10 mouse cellular contexts compared by ENCODE assay signal in the genomic region with DNA sequence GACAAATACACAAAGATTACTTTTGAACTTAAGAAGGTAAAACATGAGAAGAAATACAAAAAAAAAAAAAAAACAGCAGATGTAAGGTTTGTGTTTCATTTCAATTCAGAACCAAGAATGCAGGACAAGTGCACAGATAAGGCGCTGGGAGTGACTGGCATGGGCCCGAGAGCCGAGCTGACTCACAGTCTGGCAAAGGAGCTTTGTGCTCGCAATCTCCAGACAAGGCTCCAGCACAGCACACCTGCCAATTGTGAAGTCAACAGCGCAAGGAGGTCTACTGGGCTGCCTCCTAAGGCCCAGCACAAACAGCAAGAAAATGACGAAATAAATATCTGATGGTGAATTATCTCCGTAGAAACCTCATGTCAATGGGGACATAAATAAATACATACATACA. TPM values are rescaled to one million over a fixed set of nuclear protein-coding genes. Genes with fewer than 3 reads are reported as not detected.
DNase-seq lines count a peak whose midpoint lies in the region; ATAC-seq and TF ChIP-seq lines count a peak whose summit lies in the region.
"Had no signal": no experiment of that assay in that cellular context is flagged by ENCODE, and none has a peak within 500 bp of the region (broad histone marks: within the 10 kb centered on the region; RNA-seq: fewer than 3 reads in every experiment).

No protein-coding gene starts in this region.

- peak; percentile 83 for ATAC-seq in heart, embryonic 16.5 days (replicated peaks; ENCODE audit: extremely low read depth, insufficient read depth, low FRiP score)
- ATAC-seq in lung, postnatal 0 days, result peak; percentile 93
- ATAC-seq in inflammation-experienced regulatory T-cells, adult 6 months, result no peak

- H3K36me3 ChIP-seq in heart, embryonic 16.5 days (ENCODE audit: control insufficient read depth, insufficient read depth), result no peaks in the 10 kb centered on the region
- H3K36me3 ChIP-seq in lung, postnatal 0 days (ENCODE audit: insufficient read depth, low read length), result no peaks in the 10 kb centered on the region

- no peak overlapping the region for H3K27ac ChIP-seq in heart, embryonic 16.5 days (ENCODE audit: low read length)
- 0 out of 2 replicates have a peak overlapping the region, but pooled peaks have one; percentile 38 for H3K27ac ChIP-seq in lung, postnatal 0 days (ENCODE audit: low read length)

- TF ChIP-seq EP300 in lung, postnatal 0 days (IDR thresholded peaks at IDR 0.05), result no peak

- H3K27me3 ChIP-seq in heart, embryonic 16.5 days (ENCODE audit: control insufficient read depth, insufficient read depth, low read length), result no peaks in the 10 kb centered on the region
- H3K27me3 ChIP-seq in lung, postnatal 0 days (replicated peaks; ENCODE audit: insufficient read depth, low read length), result no peaks in the 10 kb centered on the region
- H3K27me3 ChIP-seq: embryonic facial prominence, embryonic 13.5 days had no signal

- no peak overlapping the region for H3K4me2 ChIP-seq in heart, embryonic 16.5 days (ENCODE audit: low read depth, low read length)
- H3K4me2 ChIP-seq in lung, postnatal 0 days (replicated peaks; ENCODE audit: low read depth, low read length), result no peak overlapping the region
- H3K4me2 ChIP-seq: embryonic facial prominence, embryonic 13.5 days had no signal

- peaks cover 42% of the 10 kb centered on the region for H3K4me1 ChIP-seq in heart, embryonic 16.5 days (ENCODE audit: control insufficient read depth, insufficient read depth, low read length)
- peaks cover 18% of the 10 kb centered on the region; the same call in 1 of the 2 replicates for H3K4me1 ChIP-seq in lung, postnatal 0 days (ENCODE audit: insufficient read depth, low read depth, low read length)

- 29% methylated on average over 7 of the region's 7 CpGs for WGBS in heart, embryonic 16.5 days
- 50% methylated on average over 7 of the region's 7 CpGs for WGBS in lung, postnatal 0 days

- no peak overlapping the region for H3K9ac ChIP-seq in heart, embryonic 16.5 days (ENCODE audit: low read length)
- no peak overlapping the region for H3K9ac ChIP-seq in lung, postnatal 0 days (replicated peaks; ENCODE audit: low read depth)
- H3K9ac ChIP-seq: embryonic facial prominence, embryonic 13.5 days had no signal

- no peak overlapping the region for H3K4me3 ChIP-seq in heart, embryonic 16.5 days (ENCODE audit: low read length)
- H3K4me3 ChIP-seq in lung, postnatal 0 days (ENCODE audit: low read depth, low read length), result no peak overlapping the region
- H3K4me3 ChIP-seq: embryonic facial prominence, embryonic 13.5 days; hindbrain, embryonic 10.5 days had no signal

- no peak for TF ChIP-seq CTCF in lung, postnatal 0 days (IDR thresholded peaks at IDR 0.05)

- DNase-seq in adrenal gland, adult (ENCODE audit: inconsistent age in 2 of 2, low spot score in 1 of 2), result peak; percentile 69 to 75
- DNase-seq in adrenal gland, postnatal 4 days (ENCODE audit: low spot score in 2 of 2), result no peak
- peak; percentile 23 for DNase-seq in adrenal gland, adult 8-10 months
- DNase-seq in lung, postnatal 0 days (ENCODE audit: low spot score), result peak; percentile 80
- no peak for DNase-seq in natural killer cell, adult 2 months (ENCODE audit: low spot score in 2 of 2)
- no peak for DNase-seq in thymus, adult 18-20 months

- H3K9me3 ChIP-seq in heart, embryonic 16.5 days (replicated peaks; ENCODE audit: control insufficient read depth, low read length), result no peaks in the 10 kb centered on the region
- no peaks in the 10 kb centered on the region for H3K9me3 ChIP-seq in lung, postnatal 0 days (ENCODE audit: low read length)
- H3K9me3 ChIP-seq: embryonic facial prominence, embryonic 13.5 days; hindbrain, embryonic 10.5 days had no signal

RNA-seq across cellular contexts. Expression of a gene that starts 9.8 kb away (rescaled TPM):
- total RNA-seq in adrenal gland, postnatal 4 days (2021), result 10 to 100 TPM; 68.0 to 81.8 TPM
- total RNA-seq in adrenal gland, adult 8-10 months (2022), result 10 to 100 TPM; 41.5 to 57.4 (median 47.3) TPM
- 9.8 and 14.5 TPM in 2 replicates for polyA plus RNA-seq in heart, embryonic 16.5 days (2015; fragmentation: Nextera tagmentation; extraction: Ambion mirVana)
- polyA plus RNA-seq in lung, postnatal 0 days (2015; fragmentation: Nextera tagmentation; extraction: Ambion mirVana), result 12.2 and 14.2 TPM in 2 replicates
- not detected for polyA plus RNA-seq in inflammation-experienced regulatory T-cells, adult 6 months (2017; shearing (Covaris generic))

Comparison
In these comparisons a context has a peak if more than half of its experiments do, and no peak if none do; other contexts are left out.
1. DNase-seq: peak in adrenal gland, adult (2 of 2), adrenal gland, adult 8-10 months (single experiment) and lung, postnatal 0 days (single experiment); none in adrenal gland, postnatal 4 days (0 of 2), natural killer cell, adult 2 months (0 of 2) and thymus, adult 18-20 months (0 of 2).